Mouse (Mus musculus): ENCODE results near the gene Lurap1.

Lurap1 gene

GRCm38 (mm10) chr4:116111486-116111885 is 39.7 kb downstream of the Lurap1 start:
- DNase-seq (ENCODE audit: low spot score in 2 of 2): no peak

- no peak for DNase-seq (ENCODE audit: low spot score in 2 of 2)
Observed at GRCm38 (mm10) chr4:116110695-116111094, 40.4 kb downstream of the Lurap1 start.

- peak in 1 of 2 experiments; percentile 26 for DNase-seq (ENCODE audit: low spot score in 2 of 2)
Observed at GRCm38 (mm10) chr4:116105278-116105677, 45.9 kb downstream of the Lurap1 start.

GRCm38 (mm10) chr4:116100959-116101358 is 50.2 kb downstream of the Lurap1 start:
- no peak for DNase-seq (ENCODE audit: low spot score in 2 of 2)

- no peak for DNase-seq (ENCODE audit: low spot score in 2 of 2)
Observed at GRCm38 (mm10) chr4:116097211-116097610, 53.9 kb downstream of the Lurap1 start.

GRCm38 (mm10) chr4:116096291-116096690 is 54.8 kb downstream of the Lurap1 start:
- no peak for DNase-seq (ENCODE audit: low spot score in 2 of 2)

- no peak for DNase-seq (ENCODE audit: low spot score in 2 of 2)
Observed at GRCm38 (mm10) chr4:116088510-116089249, 62.5 kb downstream of the Lurap1 start.
